8 mouse cellular contexts compared by ENCODE assay signal in the genomic region with DNA sequence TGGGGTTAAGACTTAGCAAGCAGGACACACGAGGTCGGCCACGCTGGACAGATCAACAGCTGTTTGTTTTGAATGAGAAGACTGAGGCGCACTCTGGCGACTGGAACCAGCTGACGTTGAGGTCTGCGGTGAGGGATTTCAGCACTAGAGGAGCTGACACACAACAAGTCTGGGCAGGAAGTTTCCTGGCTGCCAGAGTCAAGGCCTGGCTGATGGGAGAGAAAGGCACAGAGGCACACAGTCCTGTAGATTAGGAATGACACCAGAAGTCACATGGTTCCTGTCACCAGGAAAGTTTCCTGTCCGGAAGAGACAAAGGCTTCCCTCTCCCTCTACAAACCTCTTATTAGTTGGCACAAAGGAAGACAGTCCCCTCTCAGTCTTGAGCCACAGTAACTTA. TPM values are rescaled to one million over a fixed set of nuclear protein-coding genes. Genes with fewer than 3 reads are reported as not detected.
A peak's percentile ranks its signal among the peaks of the same experiment; 100 is the strongest.
DNase-seq lines count a peak whose midpoint lies in the region; ATAC-seq and TF ChIP-seq lines count a peak whose summit lies in the region.

No protein-coding gene starts in this region.

- H3K4me3 ChIP-seq in intestine, postnatal 0 days (ENCODE audit: low read depth, low read length): no peak overlapping the region
- no peak overlapping the region for H3K4me3 ChIP-seq in intestine, embryonic 15.5 days (replicated peaks)
- H3K4me3 ChIP-seq in lung, embryonic 16.5 days (ENCODE audit: low read length): no peak overlapping the region
- no peak overlapping the region for H3K4me3 ChIP-seq in left cerebral cortex, adult 2 months

- H3K4me2 ChIP-seq in intestine, postnatal 0 days (replicated peaks; ENCODE audit: low read depth): no peak overlapping the region
- H3K4me2 ChIP-seq in intestine, embryonic 15.5 days (replicated peaks): no peak overlapping the region
- no peak overlapping the region for H3K4me2 ChIP-seq in lung, embryonic 16.5 days (ENCODE audit: low read depth, low read length)

- intact Hi-C loops in left cerebral cortex, adult 2 months (cut with DNase I): no loop called here

- no peak for ATAC-seq in intestine, postnatal 0 days
- ATAC-seq in intestine, embryonic 15.5 days: no peak
- peak; percentile 74; the same call in 1 of the 2 replicates for ATAC-seq in lung, embryonic 16.5 days (ENCODE audit: low read depth)
- ATAC-seq in activated CD4-positive, CD25-positive, alpha-beta regulatory T cell, adult 4 months: no peak

- TF ChIP-seq CTCF in intestine, postnatal 0 days (IDR thresholded peaks at IDR 0.05; ENCODE audit: low read depth): peak; percentile 17; the same call in 1 of the 2 replicates
- no peak for TF ChIP-seq CTCF in left cerebral cortex, adult 2 months (IDR thresholded peaks at IDR 0.05)

- H3K27me3 ChIP-seq in intestine, postnatal 0 days (replicated peaks; ENCODE audit: control insufficient read depth, insufficient read depth, low read length): no peaks in the 10 kb centered on the region
- H3K27me3 ChIP-seq in intestine, embryonic 15.5 days (replicated peaks): no peaks in the 10 kb centered on the region
- H3K27me3 ChIP-seq in lung, embryonic 16.5 days (ENCODE audit: control insufficient read depth, insufficient read depth, low read depth, low read length): no peaks in the 10 kb centered on the region

- H3K36me3 ChIP-seq in intestine, postnatal 0 days (ENCODE audit: control insufficient read depth, insufficient read depth): no peaks in the 10 kb centered on the region
- no peaks in the 10 kb centered on the region for H3K36me3 ChIP-seq in intestine, embryonic 15.5 days
- no peaks in the 10 kb centered on the region for H3K36me3 ChIP-seq in lung, embryonic 16.5 days (ENCODE audit: control insufficient read depth, insufficient read depth, low read length)

- no peaks in the 10 kb centered on the region for H3K4me1 ChIP-seq in intestine, postnatal 0 days (replicated peaks; ENCODE audit: control insufficient read depth, insufficient read depth, low read length)
- H3K4me1 ChIP-seq in intestine, embryonic 15.5 days (replicated peaks): no peaks in the 10 kb centered on the region
- H3K4me1 ChIP-seq in lung, embryonic 16.5 days (replicated peaks; ENCODE audit: control insufficient read depth, insufficient read depth, low read length): no peaks in the 10 kb centered on the region

- DNase-seq in induced T-regulatory cell, adult 2 months (ENCODE audit: low read depth): peak; percentile 49
- peak; percentile 70 to 78 for DNase-seq in thymus, postnatal 36 days
- no peak for DNase-seq in left cerebral cortex, adult 2 months (ENCODE audit: extremely low spot score in 1 of 2, low spot score in 2 of 2)
- DNase-seq in cerebellum, postnatal 14 days: no peak

- H3K9ac ChIP-seq in intestine, postnatal 0 days (ENCODE audit: low read depth, low read length): no peak overlapping the region
- H3K9ac ChIP-seq in intestine, embryonic 15.5 days: no peak overlapping the region
- no peak overlapping the region for H3K9ac ChIP-seq in lung, embryonic 16.5 days (ENCODE audit: low read length)

- no peaks in the 10 kb centered on the region for H3K9me3 ChIP-seq in intestine, postnatal 0 days (ENCODE audit: control insufficient read depth)
- H3K9me3 ChIP-seq in intestine, embryonic 15.5 days: no peaks in the 10 kb centered on the region
- H3K9me3 ChIP-seq in lung, embryonic 16.5 days (ENCODE audit: control insufficient read depth, low read length): no peaks in the 10 kb centered on the region

- no peak overlapping the region for H3K27ac ChIP-seq in intestine, postnatal 0 days (ENCODE audit: low read depth, low read length)
- H3K27ac ChIP-seq in intestine, embryonic 15.5 days: no peak overlapping the region
- 0 out of 2 replicates have a peak overlapping the region, but pooled peaks have one; percentile 2 for H3K27ac ChIP-seq in lung, embryonic 16.5 days (ENCODE audit: low read length)
- H3K27ac ChIP-seq in left cerebral cortex, adult 2 months: no peak overlapping the region

- WGBS in intestine, postnatal 0 days: 39% methylated on average over 8 of the region's 8 CpGs
- 39% methylated on average over 8 of the region's 8 CpGs for WGBS in intestine, embryonic 15.5 days
- 26% methylated on average over 8 of the region's 8 CpGs for WGBS in lung, embryonic 16.5 days

RNA-seq across cellular contexts. Expression of a gene that starts 12.7 kb away (rescaled TPM):
- polyA plus RNA-seq in intestine, postnatal 0 days (2015; fragmentation: Nextera tagmentation; extraction: Ambion mirVana): 10.3 and 12.4 TPM in 2 replicates
- 41.6 and 44.2 TPM in 2 replicates for polyA plus RNA-seq in intestine, embryonic 15.5 days (2015; fragmentation: Nextera tagmentation; extraction: Ambion mirVana)
- 68.1 and 72.2 TPM in 2 replicates for polyA plus RNA-seq in lung, embryonic 16.5 days (2015; fragmentation: Nextera tagmentation; extraction: Ambion mirVana)
- polyA plus RNA-seq in activated CD4-positive, CD25-positive, alpha-beta regulatory T cell, adult 4 months (2017; shearing (Covaris generic)): 100 to 1,000 TPM in 1 of 2 experiments, 10 to 100 TPM in 1; 81.1 to 115 TPM
- total RNA-seq in left cerebral cortex, adult 2 months (2021): 100 to 1,000 TPM; 107 to 118 TPM

RNA-seq across cellular contexts. Expression of a gene that starts 41.6 kb away (rescaled TPM):
- polyA plus RNA-seq in intestine, postnatal 0 days (2015; fragmentation: Nextera tagmentation; extraction: Ambion mirVana): 2.7 and 3.3 TPM in 2 replicates
- 1.6 and 1.8 TPM in 2 replicates for polyA plus RNA-seq in intestine, embryonic 15.5 days (2015; fragmentation: Nextera tagmentation; extraction: Ambion mirVana)
- 0.64 and 0.89 TPM in 2 replicates for polyA plus RNA-seq in lung, embryonic 16.5 days (2015; fragmentation: Nextera tagmentation; extraction: Ambion mirVana)
- not detected for polyA plus RNA-seq in activated CD4-positive, CD25-positive, alpha-beta regulatory T cell, adult 4 months (2017; shearing (Covaris generic))
- 100 to 1,000 TPM; 737 to 759 TPM for total RNA-seq in left cerebral cortex, adult 2 months (2021)

RNA-seq across cellular contexts. Expression of a gene that starts 53.3 kb away (rescaled TPM):
- 21.2 and 28.3 TPM in 2 replicates for polyA plus RNA-seq in intestine, postnatal 0 days (2015; fragmentation: Nextera tagmentation; extraction: Ambion mirVana)
- 37.9 and 47.0 TPM in 2 replicates for polyA plus RNA-seq in intestine, embryonic 15.5 days (2015; fragmentation: Nextera tagmentation; extraction: Ambion mirVana)
- polyA plus RNA-seq in lung, embryonic 16.5 days (2015; fragmentation: Nextera tagmentation; extraction: Ambion mirVana): 17.4 and 23.2 TPM in 2 replicates
- 1 to 10 TPM; 4.3 to 5.6 TPM for polyA plus RNA-seq in activated CD4-positive, CD25-positive, alpha-beta regulatory T cell, adult 4 months (2017; shearing (Covaris generic))
- total RNA-seq in left cerebral cortex, adult 2 months (2021): 1 to 10 TPM; 2.5 to 8.3 TPM

Comparison
In these comparisons a context has a peak if more than half of its experiments do, and no peak if none do; other contexts are left out.
1. DNase-seq: peak in induced T-regulatory cell, adult 2 months (single experiment) and thymus, postnatal 36 days (2 of 2); none in left cerebral cortex, adult 2 months (0 of 2) and cerebellum, postnatal 14 days (0 of 2).